Mouse (Mus musculus) embryonic facial prominence, embryonic 15.5 days (tissue): ENCODE data around the gene Adk. TPM values are rescaled to one million over a fixed set of nuclear protein-coding genes. Genes with fewer than 3 reads are reported as not detected.

Source experiments
- ATAC-seq: fragments of 200-750 bp; cut with Nextera tagmentation; 2 replicates; pipeline ENCODE4 v1.8.0; 2017; ENCODE audit warnings: low read depth, moderate TSS enrichment; ENCODE audit not compliant: insufficient number of reproducible peaks, low FRiP score, low TSS enrichment
- H3K27ac ChIP-seq: fragments of 300-500 bp; sonication (generic); replicated peaks from 2 replicates; pipeline ENCODE4 v1.5.1; 2015; ENCODE audit warnings: mild to moderate bottlenecking, inconsistent platforms
- H3K27me3 ChIP-seq: fragments of 300-500 bp; sonication (generic); 2 replicates; pipeline ENCODE4 v1.6.1; 2015; ENCODE audit warnings: inconsistent platforms
- H3K36me3 ChIP-seq: fragments of 300-500 bp; sonication (generic); 2 replicates; pipeline ENCODE4 v1.6.1; 2015; ENCODE audit warnings: mild to moderate bottlenecking, inconsistent platforms
- H3K4me1 ChIP-seq: fragments of 300-500 bp; sonication (generic); 2 replicates; pipeline ENCODE4 v1.6.1; 2015; ENCODE audit warnings: inconsistent platforms
- H3K4me2 ChIP-seq: fragments of 300-500 bp; sonication (generic); replicated peaks from 2 replicates; pipeline ENCODE4 v1.6.1; 2015; ENCODE audit warnings: mild to moderate bottlenecking, inconsistent platforms
- H3K4me3 ChIP-seq: fragments of 300-500 bp; sonication (generic); replicated peaks from 2 replicates; pipeline ENCODE4 v1.5.1; 2015; ENCODE audit warnings: mild to moderate bottlenecking, inconsistent platforms
- H3K9ac ChIP-seq: fragments of 300-500 bp; sonication (generic); 2 replicates; pipeline ENCODE4 v1.6.1; 2015; ENCODE audit warnings: inconsistent platforms
- H3K9me3 ChIP-seq: fragments of 300-500 bp; sonication (generic); replicated peaks from 2 replicates; pipeline ENCODE4 v1.6.1; 2016; ENCODE audit warnings: inconsistent platforms
- WGBS: fragments of 180-500 bp; shearing (Covaris S2); methylation state at CpG from one replicate; pipeline ENCODE4 v1.1.7; 2015; 5-methylcytosine and 5-hydroxymethylcytosine counted together
- polyA plus RNA-seq: library from polyadenylated mRNA; unstranded; fragments of >200 nt; fragmentation: Nextera tagmentation; extraction: Ambion mirVana; gene quantifications from 2 replicates; pipeline ENCODE4 v1.2.1, GENCODE M21; 2015

Gene Adk
- polyA plus RNA-seq, 1 experiment from 2014 or later, result 139 TPM

DNA sequence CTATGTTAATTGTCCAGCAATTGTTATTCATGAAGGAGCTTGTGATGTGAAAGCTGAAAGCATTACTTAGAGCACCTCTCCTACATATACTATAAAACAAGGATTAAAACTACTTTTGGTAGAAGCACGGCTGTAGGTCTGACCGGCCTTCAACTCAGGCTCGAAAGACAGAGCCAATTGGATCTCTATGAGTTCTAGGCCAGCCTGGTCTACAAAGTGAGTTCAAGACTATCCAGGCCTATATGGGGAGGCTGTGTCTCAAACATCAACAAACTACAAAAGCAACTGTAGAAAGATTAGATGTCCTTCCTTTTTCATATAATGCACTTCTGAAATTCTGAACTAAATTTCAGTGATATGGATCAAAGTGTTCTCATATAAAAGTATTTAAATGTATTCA is 113.7 kb downstream of the Adk start:
- no peak for ATAC-seq
- H3K4me2 ChIP-seq, result no peak overlapping the region
- no peak overlapping the region for H3K9ac ChIP-seq
- no peak overlapping the region for H3K4me3 ChIP-seq
- 96% methylated on average over 3 of the region's 3 CpGs for whole genome bisulfite sequencing
- H3K27me3 ChIP-seq, result no peaks in the 10 kb centered on the region
- no peaks in the 10 kb centered on the region for H3K9me3 ChIP-seq
- H3K36me3 ChIP-seq, result no peaks in the 10 kb centered on the region
- H3K4me1 ChIP-seq, result peaks cover 1% of the 10 kb centered on the region; the same call in 1 of the 2 replicates
- H3K27ac ChIP-seq, result no peak overlapping the region

DNA sequence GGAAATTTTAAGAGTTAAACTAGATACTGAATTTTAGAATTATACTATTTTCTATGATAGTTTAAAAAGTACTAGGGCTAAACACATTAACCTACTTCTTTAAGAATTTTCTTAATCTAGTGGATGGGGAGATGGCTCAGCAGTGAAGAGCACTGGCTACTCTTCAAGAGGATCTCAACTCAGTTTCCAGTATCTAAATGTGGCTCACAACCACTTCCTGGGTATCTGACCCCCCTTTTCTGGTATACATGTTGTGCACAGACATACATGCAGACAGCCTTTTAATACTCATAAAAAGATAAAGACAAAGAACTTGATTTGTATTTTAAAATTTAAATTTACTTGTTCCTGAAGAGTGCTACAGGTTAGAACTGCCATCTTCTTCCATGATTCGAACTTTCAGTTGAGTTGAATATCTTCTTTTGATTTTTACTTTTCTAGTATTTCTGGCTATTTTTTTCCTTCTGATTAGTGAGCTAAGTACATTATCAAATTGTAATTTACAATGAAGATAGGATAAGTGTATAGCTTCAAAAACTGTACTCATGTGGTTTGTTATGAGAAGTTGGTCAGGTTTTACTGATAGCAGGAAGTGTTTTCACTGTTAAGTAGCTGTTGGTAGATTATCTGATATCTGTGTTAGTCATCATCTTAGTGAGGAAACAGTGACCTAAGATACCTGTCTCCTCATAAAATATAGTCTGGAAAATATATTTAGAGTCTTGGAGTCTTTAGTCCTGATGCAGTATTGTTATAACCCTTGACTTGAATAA is 121.8 kb downstream of the Adk start:
- Histone ChIP-seq H3K27me3 (no peaks in the 10 kb centered on the region), H3K9ac (no peak overlapping the region), H3K4me2 (no peak overlapping the region), H3K9me3 (no peaks in the 10 kb centered on the region), H3K4me3 (no peak overlapping the region), H3K27ac (no peak overlapping the region), H3K36me3 (no peaks in the 10 kb centered on the region), H3K4me1 (no peaks in the 10 kb centered on the region)
- WGBS, result 93% methylated on average over 1 of the region's 1 CpGs
- ATAC-seq, result no peak

- H3K4me1 ChIP-seq, result no peaks in the 10 kb centered on the region
- H3K9me3 ChIP-seq, result no peaks in the 10 kb centered on the region
- H3K9ac ChIP-seq, result no peak overlapping the region
- H3K4me2 ChIP-seq, result no peak overlapping the region
- H3K27ac ChIP-seq, result no peak overlapping the region
- H3K4me3 ChIP-seq, result no peak overlapping the region
- ATAC-seq, result no peak
- WGBS, result 83% methylated on average over 2 of the region's 2 CpGs
- no peaks in the 10 kb centered on the region for H3K36me3 ChIP-seq
- H3K27me3 ChIP-seq, result no peaks in the 10 kb centered on the region
These were observed 122.4 kb downstream of the Adk start for GRCm38 (mm10) chr14:21174804-21175203.

DNA sequence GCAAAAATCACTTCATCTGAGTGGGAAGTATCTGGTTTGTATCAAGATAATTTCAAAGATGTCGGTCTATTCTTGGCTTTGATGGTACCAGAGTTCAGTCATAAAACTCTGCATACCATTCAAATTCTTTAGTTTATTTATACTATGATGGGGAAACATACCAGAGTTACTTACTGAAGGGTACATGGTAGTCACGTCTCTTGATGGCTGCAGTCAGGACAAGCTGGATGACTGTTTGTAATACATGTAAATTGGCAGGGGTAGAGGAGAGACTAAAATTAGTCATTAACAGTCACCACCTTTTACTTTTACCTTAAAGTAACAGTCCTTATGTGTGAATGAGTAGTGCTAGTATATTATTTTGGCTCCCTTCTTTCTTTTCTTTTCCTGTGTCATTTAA is 125.4 kb downstream of the Adk start:
- Histone ChIP-seq H3K4me1 (no peaks in the 10 kb centered on the region), H3K9me3 (no peaks in the 10 kb centered on the region), H3K4me2 (no peak overlapping the region), H3K27ac (no peak overlapping the region), H3K36me3 (no peaks in the 10 kb centered on the region), H3K9ac (no peak overlapping the region), H3K27me3 (no peaks in the 10 kb centered on the region), H3K4me3 (no peak overlapping the region)
- WGBS, result 32% methylated on average over 2 of the region's 2 CpGs
- no peak for ATAC-seq

- Histone ChIP-seq H3K36me3 (no peaks in the 10 kb centered on the region), H3K9ac (no peak overlapping the region), H3K27me3 (no peaks in the 10 kb centered on the region), H3K27ac (no peak overlapping the region), H3K4me1 (no peaks in the 10 kb centered on the region), H3K9me3 (no peaks in the 10 kb centered on the region), H3K4me3 (no peak overlapping the region), H3K4me2 (no peak overlapping the region)
- 78% methylated on average over 6 of the region's 6 CpGs for WGBS
- ATAC-seq, result no peak
These were observed 126.0 kb downstream of the Adk start for GRCm38 (mm10) chr14:21178356-21178755.

DNA sequence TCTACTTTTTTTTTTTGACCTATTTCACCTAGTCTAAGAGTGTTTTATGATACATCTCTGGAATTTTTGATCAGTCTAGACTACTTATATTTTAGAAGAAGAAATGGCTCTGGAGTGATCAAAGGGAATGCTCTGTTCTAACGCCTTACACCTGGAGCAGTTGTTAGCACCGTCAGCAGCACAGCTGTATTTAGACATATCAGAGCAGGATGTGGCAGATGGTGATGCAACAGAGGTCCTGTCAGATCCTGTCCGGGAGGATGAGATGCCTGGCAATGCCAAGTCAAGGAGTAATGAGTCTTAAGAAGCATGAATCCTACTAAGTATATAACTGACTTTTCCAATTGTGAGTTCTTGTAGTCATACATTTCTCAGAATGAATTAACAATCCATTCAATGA is 128.7 kb downstream of the Adk start:
- no peaks in the 10 kb centered on the region for H3K4me1 ChIP-seq
- 30% methylated on average over 3 of the region's 3 CpGs for WGBS
- H3K27ac ChIP-seq, result no peak overlapping the region
- no peaks in the 10 kb centered on the region for H3K36me3 ChIP-seq
- no peak overlapping the region for H3K4me2 ChIP-seq
- no peak overlapping the region for H3K9ac ChIP-seq
- no peaks in the 10 kb centered on the region for H3K9me3 ChIP-seq
- no peaks in the 10 kb centered on the region for H3K27me3 ChIP-seq
- ATAC-seq, result no peak
- H3K4me3 ChIP-seq, result no peak overlapping the region

- Histone ChIP-seq H3K27me3 (no peaks in the 10 kb centered on the region), H3K27ac (no peak overlapping the region), H3K9ac (no peak overlapping the region), H3K4me2 (no peak overlapping the region), H3K9me3 (no peaks in the 10 kb centered on the region), H3K36me3 (no peaks in the 10 kb centered on the region), H3K4me3 (no peak overlapping the region), H3K4me1 (no peaks in the 10 kb centered on the region)
- ATAC-seq, result no peak
- WGBS, result 46% methylated on average over 6 of the region's 6 CpGs
These were observed 139.6 kb downstream of the Adk start for GRCm38 (mm10) chr14:21191966-21192365.

GRCm38 (mm10) chr14:21192749-21193148 is 140.4 kb downstream of the Adk start:
- ATAC-seq, result no peak
- WGBS, result 85% methylated on average over 3 of the region's 3 CpGs
- H3K4me3 ChIP-seq, result no peak overlapping the region
- H3K4me1 ChIP-seq, result no peaks in the 10 kb centered on the region
- H3K36me3 ChIP-seq, result no peaks in the 10 kb centered on the region
- H3K9ac ChIP-seq, result no peak overlapping the region
- no peaks in the 10 kb centered on the region for H3K27me3 ChIP-seq
- no peak overlapping the region for H3K27ac ChIP-seq
- no peak overlapping the region for H3K4me2 ChIP-seq
- no peaks in the 10 kb centered on the region for H3K9me3 ChIP-seq

- Histone ChIP-seq H3K36me3 (no peaks in the 10 kb centered on the region), H3K9me3 (no peaks in the 10 kb centered on the region), H3K4me2 (no peak overlapping the region), H3K9ac (no peak overlapping the region), H3K27me3 (no peaks in the 10 kb centered on the region), H3K27ac (no peak overlapping the region; the same call in 1 of the 2 replicates), H3K4me3 (no peak overlapping the region), H3K4me1 (no peaks in the 10 kb centered on the region)
- ATAC-seq, result no peak
- 71% methylated on average over 6 of the region's 6 CpGs for WGBS
These were observed 142.0 kb downstream of the Adk start for GRCm38 (mm10) chr14:21194336-21194735.

GRCm38 (mm10) chr14:21200850-21201249 is 148.5 kb downstream of the Adk start:
- H3K4me1 ChIP-seq, result no peaks in the 10 kb centered on the region
- H3K9me3 ChIP-seq, result no peaks in the 10 kb centered on the region
- H3K27me3 ChIP-seq, result no peaks in the 10 kb centered on the region
- H3K4me3 ChIP-seq, result no peak overlapping the region
- H3K27ac ChIP-seq, result no peak overlapping the region
- no peak overlapping the region for H3K4me2 ChIP-seq
- H3K36me3 ChIP-seq, result no peaks in the 10 kb centered on the region
- 82% methylated on average over 3 of the region's 3 CpGs for WGBS
- H3K9ac ChIP-seq, result no peak overlapping the region
- ATAC-seq, result no peak

DNA sequence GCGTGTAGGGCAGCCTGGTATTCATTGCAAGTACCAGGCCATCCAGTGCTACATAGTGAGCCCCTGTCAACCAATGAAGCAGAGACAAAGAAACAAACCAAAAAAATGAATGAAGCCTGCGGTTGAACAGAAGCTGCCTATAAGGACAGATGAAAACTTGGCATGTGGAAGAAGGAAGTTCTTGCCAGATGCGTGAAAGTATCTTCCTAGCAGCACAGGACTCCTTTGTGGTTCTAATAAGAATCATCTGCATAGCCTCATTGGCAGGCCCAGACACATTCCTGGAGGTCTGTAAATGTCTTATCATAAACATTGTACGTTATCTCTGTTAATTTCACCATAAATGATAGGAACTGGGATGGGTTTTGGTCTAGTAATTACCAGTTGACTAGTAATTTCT is 154.1 kb downstream of the Adk start:
- ATAC-seq, result no peak
- no peaks in the 10 kb centered on the region for H3K36me3 ChIP-seq
- 59% methylated on average over 4 of the region's 4 CpGs for WGBS
- H3K4me1 ChIP-seq, result no peaks in the 10 kb centered on the region
- H3K4me3 ChIP-seq, result no peak overlapping the region
- no peaks in the 10 kb centered on the region for H3K27me3 ChIP-seq
- no peak overlapping the region for H3K27ac ChIP-seq
- H3K9me3 ChIP-seq, result no peaks in the 10 kb centered on the region
- H3K9ac ChIP-seq, result no peak overlapping the region
- H3K4me2 ChIP-seq, result no peak overlapping the region

DNA sequence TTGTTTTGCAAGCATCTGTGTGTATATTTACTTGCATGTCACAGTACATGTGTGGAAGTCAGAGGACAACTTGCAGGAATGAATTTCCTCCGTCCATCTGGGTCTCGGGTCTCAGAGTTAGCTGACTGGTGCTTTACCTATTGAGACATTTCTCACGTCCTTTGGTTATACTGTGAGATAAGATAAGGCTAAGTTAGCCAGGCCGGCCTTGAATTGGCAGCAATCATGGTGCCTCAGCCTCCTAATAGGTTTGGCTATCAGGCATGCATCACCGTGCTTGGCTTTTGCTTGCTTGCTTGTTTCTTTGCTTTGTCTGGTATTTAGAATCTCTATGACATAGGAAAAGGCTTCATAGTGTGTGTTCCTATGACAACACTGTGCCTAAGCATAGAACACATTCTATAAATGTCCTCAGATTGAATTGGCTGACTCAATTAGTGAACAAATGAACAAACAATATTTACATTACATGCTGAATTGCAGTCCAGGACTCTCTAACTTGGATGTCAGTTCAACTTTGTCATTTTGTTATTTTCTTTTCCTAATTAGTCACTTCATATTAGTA is 169.3 kb downstream of the Adk start:
- Histone ChIP-seq H3K9me3 (no peaks in the 10 kb centered on the region), H3K4me3 (no peak overlapping the region), H3K9ac (no peak overlapping the region), H3K4me2 (no peak overlapping the region), H3K4me1 (0 out of 2 replicates have a peak, but pooled peaks cover 4% of the 10 kb centered on the region), H3K27me3 (no peaks in the 10 kb centered on the region), H3K27ac (no peak overlapping the region), H3K36me3 (no peaks in the 10 kb centered on the region)
- WGBS, result 85% methylated on average over 5 of the region's 5 CpGs
- ATAC-seq, result no peak
